Mouse (Mus musculus): ENCODE results near the gene Chil4.

- TF ChIP-seq CHD2 (IDR thresholded peaks at IDR 0.05; ENCODE audit: low read depth, low read length), result no peak
- no peak for TF ChIP-seq HCFC1 (IDR thresholded peaks at IDR 0.05; ENCODE audit: borderline replicate concordance, insufficient read depth, low read length)
These were observed 20.0 kb upstream of the Chil4 start for GRCm38 (mm10) chr3:106239196-106239791.
